Mouse (Mus musculus) hindbrain, embryonic 12.5 days (tissue): ENCODE measurements around the gene Socs3. TPM values are rescaled to one million over a fixed set of nuclear protein-coding genes. Genes with fewer than 3 reads are reported as not detected.

Source experiments
- ATAC-seq: fragments of 200-750 bp; cut with Nextera tagmentation; 2 replicates; pipeline ENCODE4 v1.8.0; 2017; ENCODE audit warnings: moderate TSS enrichment; ENCODE audit not compliant: low FRiP score
- H3K27ac ChIP-seq: fragments of 300-500 bp; sonication (generic); 2 replicates; pipeline ENCODE4 v1.5.1; 2016; ENCODE audit warnings: mild to moderate bottlenecking
- H3K27me3 ChIP-seq: fragments of 300-500 bp; sonication (generic); 2 replicates; pipeline ENCODE4 v1.6.1; 2016; ENCODE audit warnings: mild to moderate bottlenecking
- H3K36me3 ChIP-seq: fragments of 300-500 bp; sonication (generic); 2 replicates; pipeline ENCODE4 v1.6.1; 2016; ENCODE audit warnings: mild to moderate bottlenecking
- H3K4me1 ChIP-seq: fragments of 300-500 bp; sonication (generic); 2 replicates; pipeline ENCODE4 v1.6.1; 2016
- H3K4me2 ChIP-seq: fragments of 300-500 bp; sonication (generic); replicated peaks from 2 replicates; pipeline ENCODE4 v1.6.1; 2016; ENCODE audit warnings: mild to moderate bottlenecking
- H3K4me3 ChIP-seq: fragments of 300-500 bp; sonication (generic); 2 replicates; pipeline ENCODE4 v1.5.1; 2016; ENCODE audit warnings: mild to moderate bottlenecking
- H3K9ac ChIP-seq: fragments of 300-500 bp; sonication (generic); 2 replicates; pipeline ENCODE4 v1.6.1; 2016; ENCODE audit warnings: mild to moderate bottlenecking, moderate library complexity
- H3K9me3 ChIP-seq: fragments of 300-500 bp; sonication (generic); replicated peaks from 2 replicates; pipeline ENCODE4 v1.6.1; 2016; ENCODE audit warnings: mild to moderate bottlenecking
- WGBS: fragments of 180-500 bp; shearing (Covaris S2); methylation state at CpG from one replicate; pipeline ENCODE4 v1.1.7; 2016; 5-methylcytosine and 5-hydroxymethylcytosine counted together
- polyA plus RNA-seq: library from polyadenylated mRNA; unstranded; fragments of >200 nt; fragmentation: Nextera tagmentation; extraction: Ambion mirVana; gene quantifications from 2 replicates; pipeline ENCODE4 v1.2.1, GENCODE M21; 2016

Gene Socs3
- polyA plus RNA-seq, 1 experiment from 2014 or later: 11.8 TPM

GRCm38 (mm10) chr11:117958197-117958596, 11.7 kb downstream of the Socs3 start:
- no peak for ATAC-seq
- H3K27ac ChIP-seq: no peak overlapping the region
- H3K4me3 ChIP-seq: no peak overlapping the region
- H3K9me3 ChIP-seq: no peaks in the 10 kb centered on the region
- H3K36me3 ChIP-seq: no peaks in the 10 kb centered on the region
- 72% methylated on average over 7 of the region's 7 CpGs for WGBS
- H3K27me3 ChIP-seq: peaks cover 10% of the 10 kb centered on the region; the same call in 1 of the 2 replicates
- peaks cover 36% of the 10 kb centered on the region for H3K4me1 ChIP-seq
- no peak overlapping the region for H3K4me2 ChIP-seq
- no peak overlapping the region for H3K9ac ChIP-seq

- Histone ChIP-seq H3K27me3 (peaks cover 21% of the 10 kb centered on the region), H3K4me3 (no peak overlapping the region), H3K36me3 (no peaks in the 10 kb centered on the region), H3K4me2 (no peak overlapping the region), H3K9me3 (no peaks in the 10 kb centered on the region), H3K27ac (no peak overlapping the region), H3K9ac (no peak overlapping the region), H3K4me1 (peaks cover 25% of the 10 kb centered on the region)
- ATAC-seq: no peak
- 48% methylated on average over 13 of the region's 13 CpGs for WGBS
Observed at GRCm38 (mm10) chr11:117955621-117956020, 14.2 kb downstream of the Socs3 start.

DNA sequence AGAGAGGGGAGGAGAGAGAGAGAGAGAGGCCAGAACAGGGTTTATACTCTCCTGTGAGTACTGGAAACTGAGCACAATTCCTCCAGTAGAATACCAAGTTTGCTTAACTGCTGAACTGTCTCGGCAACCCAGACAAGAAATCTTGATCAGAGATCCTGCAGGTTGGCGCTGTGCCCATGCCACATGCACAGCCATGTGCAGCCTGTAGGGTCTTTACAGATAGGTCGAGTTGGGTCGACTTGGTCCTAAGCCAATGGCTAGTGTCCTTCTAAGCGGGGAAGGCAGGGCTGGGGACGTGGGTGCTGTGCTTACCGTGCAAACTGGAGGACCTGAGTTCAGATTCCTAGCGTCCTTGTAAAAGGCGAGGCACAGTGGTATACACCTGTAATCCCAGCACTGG, 15.0 kb downstream of the Socs3 start:
- Histone ChIP-seq H3K4me1 (peaks cover 28% of the 10 kb centered on the region), H3K27ac (no peak overlapping the region), H3K36me3 (no peaks in the 10 kb centered on the region), H3K4me3 (no peak overlapping the region), H3K9ac (no peak overlapping the region), H3K9me3 (no peaks in the 10 kb centered on the region), H3K27me3 (peaks cover 22% of the 10 kb centered on the region), H3K4me2 (no peak overlapping the region)
- WGBS: 87% methylated on average over 9 of the region's 9 CpGs
- no peak for ATAC-seq

DNA sequence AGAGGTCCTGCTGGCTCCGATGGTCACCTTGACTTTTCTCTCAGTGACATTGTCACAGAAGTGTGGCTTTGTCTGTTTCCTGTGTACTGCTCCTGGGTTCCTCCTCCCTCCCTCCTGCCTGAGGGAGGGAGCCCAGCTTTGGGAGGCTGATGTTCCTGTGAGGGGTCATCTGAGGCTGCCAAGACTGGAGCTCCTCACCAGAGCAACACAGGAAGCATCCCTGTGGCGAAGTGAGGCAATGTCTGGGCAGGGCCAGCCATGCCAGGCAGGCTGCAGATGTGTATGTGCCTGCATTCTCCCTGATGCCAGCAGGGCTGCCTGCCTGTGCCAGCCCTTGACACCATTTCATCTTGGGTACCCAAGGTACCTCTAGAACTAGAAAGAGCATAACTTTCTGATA, 15.8 kb downstream of the Socs3 start:
- Histone ChIP-seq H3K4me1 (peaks cover 33% of the 10 kb centered on the region), H3K27ac (no peak overlapping the region), H3K4me2 (no peak overlapping the region), H3K36me3 (no peaks in the 10 kb centered on the region), H3K9me3 (no peaks in the 10 kb centered on the region), H3K27me3 (peaks cover 27% of the 10 kb centered on the region), H3K4me3 (no peak overlapping the region), H3K9ac (no peak overlapping the region)
- no peak for ATAC-seq
- WGBS: 58% methylated on average over 2 of the region's 2 CpGs

DNA sequence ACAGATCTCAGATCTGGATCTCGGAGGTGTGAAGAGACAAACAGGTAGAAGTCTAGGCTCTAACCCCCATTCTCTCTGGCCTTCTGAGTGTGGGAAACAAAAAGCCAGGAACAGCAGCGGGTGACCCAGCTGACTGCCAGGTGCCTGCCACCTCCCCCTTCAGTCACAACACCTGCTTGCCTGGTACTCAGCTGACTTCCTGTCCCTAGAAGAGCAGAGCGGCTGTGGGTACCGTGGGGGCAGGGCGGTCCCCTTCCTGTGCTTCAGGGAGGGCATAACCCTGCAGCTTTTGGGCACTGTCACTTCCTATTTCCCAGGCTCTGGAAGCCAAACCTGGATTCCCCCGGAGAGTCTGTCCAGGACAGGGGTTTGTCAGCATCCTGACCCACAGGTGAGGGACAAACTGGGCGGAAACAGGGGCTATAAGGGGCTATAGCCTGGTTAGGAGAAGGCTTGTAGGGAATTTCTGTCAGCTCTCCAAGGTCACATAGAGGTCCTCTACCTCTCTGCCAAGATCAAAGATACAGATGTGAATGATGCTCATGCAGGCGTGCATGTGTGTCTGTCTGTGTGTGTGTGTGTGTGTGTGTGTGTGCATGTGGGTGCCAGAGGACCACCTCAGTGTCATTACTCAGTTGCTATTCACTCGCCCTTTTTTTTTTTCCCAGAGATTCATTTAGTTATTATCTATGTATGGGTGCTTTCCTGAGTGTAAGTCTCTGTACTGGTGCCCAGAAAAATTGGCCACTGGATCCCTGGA, 17.5 kb downstream of the Socs3 start:
- no peak overlapping the region for H3K9ac ChIP-seq
- no peaks in the 10 kb centered on the region for H3K36me3 ChIP-seq
- no peak overlapping the region for H3K4me3 ChIP-seq
- no peak for ATAC-seq
- H3K27me3 ChIP-seq: peaks cover 29% of the 10 kb centered on the region
- H3K27ac ChIP-seq: no peak overlapping the region
- peaks cover 27% of the 10 kb centered on the region for H3K4me1 ChIP-seq
- H3K4me2 ChIP-seq: no peak overlapping the region
- WGBS: 60% methylated on average over 9 of the region's 9 CpGs
- no peaks in the 10 kb centered on the region for H3K9me3 ChIP-seq

DNA sequence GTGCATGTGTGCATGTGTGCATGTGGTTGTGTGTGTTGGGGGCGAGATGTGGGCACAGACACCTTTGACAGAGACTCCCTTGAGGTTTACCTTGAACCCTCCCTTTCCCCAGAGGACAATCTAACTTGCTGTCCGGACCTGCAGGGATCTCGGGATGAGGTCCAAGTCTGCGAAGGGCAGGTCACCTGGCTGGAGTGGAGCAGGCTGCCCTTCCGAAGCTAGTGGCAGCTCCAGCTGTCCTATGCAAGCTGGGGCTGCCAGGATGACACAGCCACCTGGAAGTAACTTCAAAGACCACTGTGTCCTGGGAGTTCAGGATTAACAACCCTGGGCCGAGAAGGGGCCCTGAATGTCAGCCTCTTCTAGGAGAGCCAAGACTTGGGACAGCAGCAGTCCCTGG, 18.5 kb downstream of the Socs3 start:
- H3K27me3 ChIP-seq: peaks cover 29% of the 10 kb centered on the region
- H3K4me2 ChIP-seq: no peak overlapping the region
- ATAC-seq: no peak
- H3K27ac ChIP-seq: no peak overlapping the region
- no peaks in the 10 kb centered on the region for H3K9me3 ChIP-seq
- no peak overlapping the region for H3K9ac ChIP-seq
- H3K36me3 ChIP-seq: no peaks in the 10 kb centered on the region
- H3K4me3 ChIP-seq: no peak overlapping the region
- peaks cover 27% of the 10 kb centered on the region for H3K4me1 ChIP-seq
- WGBS: 73% methylated on average over 6 of the region's 6 CpGs

- peaks cover 29% of the 10 kb centered on the region for H3K27me3 ChIP-seq
Observed at GRCm38 (mm10) chr11:117949392-117950091, 20.3 kb downstream of the Socs3 start.

DNA sequence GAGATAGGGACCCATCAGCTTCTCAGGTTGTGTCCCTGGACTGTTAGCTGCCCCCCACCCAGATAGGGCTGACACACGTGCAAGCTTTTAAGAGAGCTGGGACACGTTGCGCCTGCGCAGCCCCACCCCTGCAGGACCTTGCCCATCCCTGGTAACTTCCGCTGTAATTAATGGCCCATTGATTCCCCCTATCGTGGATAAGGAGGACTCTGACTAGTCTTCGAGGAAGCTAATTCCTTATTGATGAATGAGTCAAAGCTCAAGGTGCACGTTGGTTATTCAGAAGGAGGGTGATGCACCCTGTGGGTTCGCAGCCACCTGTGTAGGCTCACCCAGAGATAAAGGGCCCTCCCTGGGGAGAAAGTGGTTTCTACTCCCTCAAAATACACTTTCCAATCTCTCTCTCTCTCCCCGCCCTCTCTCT, 22.8 kb downstream of the Socs3 start:
- no peak overlapping the region for H3K4me3 ChIP-seq
- no peaks in the 10 kb centered on the region for H3K9me3 ChIP-seq
- peaks cover 24% of the 10 kb centered on the region for H3K27me3 ChIP-seq
- 80% methylated on average over 10 of the region's 10 CpGs for WGBS
- peaks cover 11% of the 10 kb centered on the region for H3K4me1 ChIP-seq
- no peak overlapping the region for H3K4me2 ChIP-seq
- no peaks in the 10 kb centered on the region for H3K36me3 ChIP-seq
- no peak overlapping the region for H3K9ac ChIP-seq
- ATAC-seq: no peak
- no peak overlapping the region for H3K27ac ChIP-seq

More at GRCm38 (mm10) chr11:117949392-117950091, 20.3 kb downstream of the Socs3 start:
- H3K27ac ChIP-seq: no peak overlapping the region
- peak; percentile 74 for ATAC-seq
- WGBS: 3% methylated on average over 48 of the region's 49 CpGs
- H3K4me3 ChIP-seq: peak overlapping the region; percentile 27
- peak overlapping the region; percentile 58 for H3K4me2 ChIP-seq
- H3K36me3 ChIP-seq: no peaks in the 10 kb centered on the region
- peak overlapping the region; percentile 54 for H3K9ac ChIP-seq
- no peaks in the 10 kb centered on the region for H3K9me3 ChIP-seq
- H3K4me1 ChIP-seq: peaks cover 20% of the 10 kb centered on the region

DNA sequence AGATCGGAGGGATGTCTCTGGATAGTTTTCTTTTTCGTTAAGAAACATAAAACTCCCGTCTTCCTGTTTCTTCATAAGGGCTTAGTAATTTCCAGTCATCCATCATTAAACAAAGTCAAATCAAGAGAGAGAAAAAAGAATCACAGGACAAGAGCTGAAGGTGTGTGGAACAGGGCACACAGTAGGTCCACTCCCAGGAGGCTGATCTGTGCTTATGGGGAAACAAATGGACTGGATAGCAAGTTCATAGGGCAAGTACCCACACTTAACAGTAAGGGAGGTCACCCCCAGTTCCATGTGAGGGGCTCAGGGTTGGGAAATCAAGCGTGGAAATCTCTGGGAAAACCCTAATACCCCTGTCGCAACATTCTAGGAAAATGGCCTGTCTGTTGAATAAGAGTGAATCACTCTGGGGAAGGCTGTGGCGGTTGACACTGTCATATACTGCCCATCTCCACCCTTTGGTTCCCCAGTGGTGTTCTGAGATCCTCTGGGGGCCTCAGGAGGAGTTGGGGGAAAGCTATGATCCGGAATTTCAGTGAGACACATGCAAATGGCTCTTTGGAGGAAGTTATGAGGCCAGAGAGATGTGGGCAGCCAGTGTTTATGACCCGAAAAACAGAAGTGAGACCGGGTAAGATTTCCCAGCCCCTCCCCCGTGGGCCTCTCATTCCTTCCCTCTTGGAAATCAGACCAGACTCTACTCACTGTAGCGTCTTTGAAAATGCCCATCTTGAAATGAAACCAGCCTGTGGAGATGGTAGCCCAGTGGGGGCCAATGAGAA, 23.5 kb downstream of the Socs3 start:
- no peaks in the 10 kb centered on the region for H3K9me3 ChIP-seq
- H3K4me1 ChIP-seq: peaks cover 18% of the 10 kb centered on the region
- ATAC-seq: no peak
- no peak overlapping the region for H3K27ac ChIP-seq
- WGBS: 78% methylated on average over 11 of the region's 11 CpGs
- no peak overlapping the region for H3K4me2 ChIP-seq
- H3K27me3 ChIP-seq: peaks cover 18% of the 10 kb centered on the region
- H3K4me3 ChIP-seq: no peak overlapping the region
- no peaks in the 10 kb centered on the region for H3K36me3 ChIP-seq
- H3K9ac ChIP-seq: no peak overlapping the region

GRCm38 (mm10) chr11:117941848-117942247, 28.0 kb downstream of the Socs3 start:
- Histone ChIP-seq H3K4me1 (peaks cover 28% of the 10 kb centered on the region), H3K4me2 (no peak overlapping the region), H3K36me3 (no peaks in the 10 kb centered on the region), H3K9ac (no peak overlapping the region), H3K4me3 (no peak overlapping the region), H3K27ac (no peak overlapping the region), H3K9me3 (no peaks in the 10 kb centered on the region), H3K27me3 (peaks cover 11% of the 10 kb centered on the region; the same call in 1 of the 2 replicates)
- WGBS: 7% methylated on average over 4 of the region's 4 CpGs
- no peak for ATAC-seq

DNA sequence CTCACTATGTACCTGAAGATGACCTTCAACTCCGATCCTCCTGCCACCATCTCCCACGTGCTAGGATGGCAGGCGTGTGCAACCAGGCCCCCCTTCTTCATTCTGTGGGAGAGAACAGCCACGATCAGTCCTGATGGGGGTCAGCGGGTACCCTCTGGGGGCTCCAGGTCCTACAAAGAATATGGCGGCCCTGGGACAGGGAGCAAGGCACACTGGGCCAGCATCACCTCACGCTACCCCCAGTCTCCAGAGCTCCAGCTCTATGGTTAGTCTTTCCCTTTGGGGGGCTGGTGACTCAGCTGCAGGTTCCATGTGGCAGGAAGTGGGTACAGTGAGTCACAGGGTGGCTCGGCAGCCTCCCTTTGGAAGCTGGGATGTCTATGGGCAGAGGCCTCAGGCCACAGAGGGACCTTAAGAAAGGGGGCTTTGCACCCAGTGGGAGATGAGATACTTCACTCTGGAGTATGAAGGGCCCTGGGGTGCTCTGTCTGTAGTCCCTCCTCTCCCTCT, 28.5 kb downstream of the Socs3 start:
- WGBS: 77% methylated on average over 8 of the region's 8 CpGs
- no peak overlapping the region for H3K9ac ChIP-seq
- peaks cover 30% of the 10 kb centered on the region for H3K4me1 ChIP-seq

GRCm38 (mm10) chr11:117940881-117941280, 29.0 kb downstream of the Socs3 start:
- Histone ChIP-seq H3K4me2 (no peak overlapping the region), H3K4me1 (peaks cover 35% of the 10 kb centered on the region), H3K4me3 (no peak overlapping the region), H3K27me3 (peaks cover 18% of the 10 kb centered on the region; the same call in 1 of the 2 replicates), H3K9ac (no peak overlapping the region), H3K27ac (0 out of 2 replicates have a peak overlapping the region, but pooled peaks have one; percentile 79), H3K9me3 (no peaks in the 10 kb centered on the region), H3K36me3 (no peaks in the 10 kb centered on the region)
- WGBS: 90% methylated on average over 6 of the region's 6 CpGs
- ATAC-seq: no peak

More for the DNA sequence above, 28.5 kb downstream of the Socs3 start:
- Histone ChIP-seq H3K4me2 (no peak overlapping the region), H3K36me3 (no peaks in the 10 kb centered on the region), H3K4me3 (no peak overlapping the region), H3K9me3 (no peaks in the 10 kb centered on the region), H3K27me3 (0 out of 2 replicates have a peak, but pooled peaks cover 13% of the 10 kb centered on the region), H3K27ac (no peak overlapping the region)
- no peak for ATAC-seq
